Mouse (Mus musculus) midbrain, embryonic 14.5 days (tissue): Measurements from ENCODE around the gene Ffar1. TPM values are rescaled to one million over a fixed set of nuclear protein-coding genes. Genes with fewer than 3 reads are reported as not detected.

ENCODE experiments used
- ATAC-seq: fragments of 200-750 bp; cut with Nextera tagmentation; 2 replicates; pipeline ENCODE4 v1.8.0; 2017; ENCODE audit warnings: moderate number of reproducible peaks, moderate library complexity; ENCODE audit not compliant: low FRiP score, low TSS enrichment
- DNase-seq: peaks from one replicate; pipeline ENCODE4 v3.0.0-alpha.2; 2015
- H3K27ac ChIP-seq: fragments of 300-500 bp; sonication (generic); replicated peaks from 2 replicates; pipeline ENCODE4 v1.5.1; 2014; ENCODE audit warnings: mild to moderate bottlenecking, low read depth, low read length, moderate library complexity
- H3K27me3 ChIP-seq: fragments of 300-500 bp; sonication (generic); 2 replicates; pipeline ENCODE4 v1.6.1; 2014; ENCODE audit warnings: low read length, control low read depth, mixed read lengths; ENCODE audit not compliant: control insufficient read depth, insufficient read depth
- H3K36me3 ChIP-seq: fragments of 300-500 bp; sonication (generic); 2 replicates; pipeline ENCODE4 v1.6.1; 2014; ENCODE audit warnings: low read length, control low read depth; ENCODE audit not compliant: control insufficient read depth, insufficient read depth
- H3K4me1 ChIP-seq: fragments of 300-500 bp; sonication (generic); 2 replicates; pipeline ENCODE4 v1.6.1; 2014; ENCODE audit warnings: mild to moderate bottlenecking, antibody characterized with exemption, low read length, control low read depth; ENCODE audit not compliant: control insufficient read depth, insufficient read depth
- H3K4me2 ChIP-seq: fragments of 300-500 bp; sonication (generic); 2 replicates; pipeline ENCODE4 v1.6.1; 2014; ENCODE audit warnings: mild to moderate bottlenecking, low read length, moderate library complexity
- H3K4me3 ChIP-seq: fragments of 300-500 bp; sonication (generic); replicated peaks from 2 replicates; pipeline ENCODE4 v1.5.1; 2014; ENCODE audit warnings: low read depth, low read length
- H3K9ac ChIP-seq: fragments of 300-500 bp; sonication (generic); replicated peaks from 2 replicates; pipeline ENCODE4 v1.6.1; 2014; ENCODE audit warnings: mild to moderate bottlenecking, low read length, moderate library complexity
- H3K9me3 ChIP-seq: fragments of 300-500 bp; sonication (generic); 2 replicates; pipeline ENCODE4 v1.6.1; 2016; ENCODE audit warnings: low read length, control low read depth, mixed read lengths; ENCODE audit not compliant: control insufficient read depth
- WGBS: fragments of 180-500 bp; shearing (Covaris S2); extraction: QIAGEN DNeasy Blood & Tissue Kit; methylation state at CpG from one replicate; pipeline ENCODE4 v1.1.7; 2014; 5-methylcytosine and 5-hydroxymethylcytosine counted together
- polyA plus RNA-seq: library from polyadenylated mRNA; unstranded; fragments of >200 nt; fragmentation: Nextera tagmentation; extraction: Ambion mirVana; gene quantifications from 2 replicates; pipeline ENCODE4 v1.2.1, GENCODE M21; 2014

Ffar1 gene
- polyA plus RNA-seq, 1 experiment from 2014 or later: not detected

DNA sequence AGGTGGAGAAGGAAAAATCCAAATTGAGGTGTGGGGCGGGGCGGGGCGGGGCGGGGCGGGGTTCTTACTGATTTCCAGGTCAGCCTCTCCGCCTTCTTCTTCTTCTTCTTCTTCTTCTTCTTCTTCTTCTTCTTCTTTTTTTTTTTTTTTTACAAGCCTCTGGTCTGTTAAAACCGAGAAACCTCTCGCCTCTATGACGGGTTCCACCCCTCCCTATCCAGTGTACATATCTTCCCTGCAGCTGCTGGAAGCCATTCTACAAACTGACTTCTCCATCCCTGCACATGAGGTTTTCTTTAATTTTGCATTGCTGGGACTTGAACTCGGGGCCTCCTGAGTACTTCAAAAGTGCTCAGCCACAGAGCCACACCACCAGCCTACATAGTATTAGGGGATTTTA, 34.7 kb downstream of the Ffar1 start:
- DNase-seq: no peak
- H3K4me2 ChIP-seq: no peak overlapping the region
- H3K4me3 ChIP-seq: no peak overlapping the region
- H3K36me3 ChIP-seq: no peaks in the 10 kb centered on the region
- no peak for ATAC-seq
- H3K9me3 ChIP-seq: no peaks in the 10 kb centered on the region
- H3K9ac ChIP-seq: no peak overlapping the region
- WGBS: 95% methylated on average over 10 of the region's 10 CpGs
- H3K27ac ChIP-seq: no peak overlapping the region
- H3K27me3 ChIP-seq: no peaks in the 10 kb centered on the region
- no peaks in the 10 kb centered on the region for H3K4me1 ChIP-seq

DNA sequence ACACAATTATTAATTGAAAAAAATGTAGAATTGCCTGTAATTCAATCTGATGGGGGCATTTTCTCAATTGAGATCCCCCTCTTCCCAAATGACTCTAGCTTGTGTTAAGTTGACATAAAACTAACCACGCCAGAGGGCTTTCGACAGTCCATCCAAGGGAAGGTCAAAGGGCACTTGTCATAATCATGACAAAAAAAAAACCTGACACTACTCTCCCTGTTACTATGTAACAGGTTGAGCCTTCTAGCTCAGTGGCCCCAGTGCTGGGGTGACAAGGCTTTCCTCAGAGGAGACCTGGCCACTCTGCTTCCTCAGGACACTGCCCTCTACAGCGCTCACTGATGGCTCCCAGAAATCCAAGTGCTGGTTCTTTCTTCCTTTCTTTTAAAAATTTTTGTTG, 37.1 kb downstream of the Ffar1 start:
- 92% methylated on average over 3 of the region's 3 CpGs for WGBS
- DNase-seq: no peak

DNA sequence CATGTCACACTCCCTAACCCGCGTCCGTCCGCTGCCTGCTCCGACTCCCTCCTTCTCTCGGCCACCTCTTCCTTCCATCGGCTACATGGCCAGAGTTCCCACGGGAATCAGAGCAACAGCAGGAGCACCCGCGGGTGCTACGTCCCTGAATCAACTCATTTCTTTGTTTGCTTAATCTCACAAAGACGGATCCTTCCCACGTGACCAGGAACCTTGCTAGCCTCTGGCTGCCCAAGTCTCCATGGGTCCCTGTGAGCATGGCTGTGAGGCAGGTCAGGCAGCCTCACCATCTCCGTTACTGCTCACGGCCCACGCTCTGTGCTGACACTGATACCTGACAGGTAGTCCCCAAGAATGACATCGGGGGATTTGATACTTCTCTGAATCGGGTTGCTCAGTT, 37.7 kb downstream of the Ffar1 start, which contains the start of gene Ffar2:
TSS of gene Ffar2 (minus strand) at position 101 of the 400 bp plus-strand sequence.
- Histone ChIP-seq H3K36me3 (no peaks in the 10 kb centered on the region), H3K9me3 (no peaks in the 10 kb centered on the region), H3K4me1 (no peaks in the 10 kb centered on the region), H3K4me3 (no peak within 1 kb of the TSS), H3K27me3 (no peaks in the 10 kb centered on the region), H3K4me2 (no peak within 1 kb of the TSS), H3K9ac (no peak within 1 kb of the TSS), H3K27ac (no peak within 1 kb of the TSS)
- WGBS: 88% methylated on average over 18 of the region's 18 CpGs
- no peak for DNase-seq
- ATAC-seq: no peak

More for the DNA sequence above, 37.1 kb downstream of the Ffar1 start:
- H3K36me3 ChIP-seq: no peaks in the 10 kb centered on the region
- H3K4me3 ChIP-seq: no peak overlapping the region
- H3K27ac ChIP-seq: no peak overlapping the region
- H3K4me2 ChIP-seq: no peak overlapping the region
- H3K27me3 ChIP-seq: no peaks in the 10 kb centered on the region
- no peaks in the 10 kb centered on the region for H3K4me1 ChIP-seq
- ATAC-seq: no peak
- H3K9me3 ChIP-seq: no peaks in the 10 kb centered on the region
- no peak overlapping the region for H3K9ac ChIP-seq

GRCm38 (mm10) chr7:30821532-30821931, 39.8 kb downstream of the Ffar1 start:
- Histone ChIP-seq H3K27me3 (no peaks in the 10 kb centered on the region), H3K4me3 (no peak overlapping the region), H3K9me3 (no peaks in the 10 kb centered on the region), H3K27ac (no peak overlapping the region), H3K4me2 (no peak overlapping the region), H3K4me1 (no peaks in the 10 kb centered on the region), H3K36me3 (no peaks in the 10 kb centered on the region), H3K9ac (no peak overlapping the region)
- ATAC-seq: no peak
- WGBS: 88% methylated on average over 5 of the region's 5 CpGs
- DNase-seq: no peak

DNA sequence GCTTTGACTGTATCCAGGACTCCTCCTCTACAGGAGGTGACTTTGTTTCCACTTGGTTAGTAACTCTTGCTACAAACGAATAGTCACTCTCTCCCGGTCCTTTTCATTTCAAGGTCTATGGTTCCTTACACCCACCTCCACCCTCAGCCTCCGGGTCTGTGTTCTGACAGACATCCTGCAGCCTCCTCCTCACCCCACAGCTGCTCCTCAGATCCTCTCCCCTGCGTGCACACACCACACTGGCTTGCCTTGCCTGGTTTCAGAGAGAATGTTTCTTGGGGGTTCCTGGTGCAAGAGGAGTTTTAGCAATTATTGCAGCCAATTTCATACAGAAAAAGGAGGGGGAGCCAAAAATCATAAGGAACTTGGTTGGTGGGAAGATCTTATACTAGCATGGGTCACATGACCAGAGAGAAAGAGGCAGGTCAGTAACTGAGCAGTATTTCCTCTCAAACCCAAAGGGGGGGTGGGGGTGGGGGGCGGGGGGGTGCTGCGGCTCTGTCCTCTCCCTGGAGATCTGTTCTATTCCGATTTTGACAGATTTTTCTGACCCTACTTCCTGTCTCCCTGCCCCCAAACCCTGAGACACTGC, 40.4 kb downstream of the Ffar1 start:
- ATAC-seq (no peak), DNase-seq (no peak)
- no peaks in the 10 kb centered on the region for H3K4me1 ChIP-seq
- H3K36me3 ChIP-seq: no peaks in the 10 kb centered on the region
- H3K4me2 ChIP-seq: no peak overlapping the region
- no peak overlapping the region for H3K4me3 ChIP-seq
- 68% methylated on average over 7 of the region's 7 CpGs for WGBS
- no peak overlapping the region for H3K27ac ChIP-seq
- H3K27me3 ChIP-seq: no peaks in the 10 kb centered on the region
- H3K9me3 ChIP-seq: no peaks in the 10 kb centered on the region
- no peak overlapping the region for H3K9ac ChIP-seq

- WGBS: 78% methylated on average over 6 of the region's 6 CpGs
Measured at GRCm38 (mm10) chr7:30820131-30820530, 41.2 kb downstream of the Ffar1 start.

DNA sequence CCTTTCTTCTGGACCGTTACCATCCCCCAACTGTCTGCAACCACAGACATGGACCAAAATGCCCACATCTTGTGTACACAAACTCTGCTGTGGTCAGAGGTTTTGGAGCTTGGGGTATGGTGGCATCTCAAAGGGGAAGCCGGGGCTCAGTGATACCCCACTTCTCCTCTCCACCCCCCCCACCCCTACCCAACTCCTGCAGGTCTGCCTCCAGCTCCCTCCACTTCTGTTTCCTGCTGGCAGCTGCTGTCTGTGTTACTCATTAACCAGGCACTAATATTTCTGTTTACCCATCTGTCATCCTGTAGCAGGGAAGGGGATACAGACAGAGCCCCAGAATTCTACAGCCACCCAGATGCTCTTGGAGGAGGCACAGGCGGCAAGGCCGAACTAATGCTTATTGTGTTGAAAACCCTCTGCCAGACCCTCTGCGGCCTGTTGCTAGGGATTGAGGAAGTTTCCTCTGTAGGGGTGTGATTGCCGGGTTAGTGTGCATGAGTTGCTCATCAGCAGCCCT, 49.0 kb downstream of the Ffar1 start:
- no peaks in the 10 kb centered on the region for H3K4me1 ChIP-seq
- H3K27ac ChIP-seq: no peak overlapping the region
- H3K4me2 ChIP-seq: no peak overlapping the region
- no peak overlapping the region for H3K4me3 ChIP-seq
- no peaks in the 10 kb centered on the region for H3K27me3 ChIP-seq
- no peak overlapping the region for H3K9ac ChIP-seq
- no peak for DNase-seq
- no peaks in the 10 kb centered on the region for H3K36me3 ChIP-seq
- no peak for ATAC-seq
- WGBS: 59% methylated on average over 6 of the region's 6 CpGs
- no peaks in the 10 kb centered on the region for H3K9me3 ChIP-seq

More at GRCm38 (mm10) chr7:30820131-30820530, 41.2 kb downstream of the Ffar1 start:
- Histone ChIP-seq H3K9ac (no peak overlapping the region), H3K4me3 (no peak overlapping the region), H3K4me1 (no peaks in the 10 kb centered on the region), H3K36me3 (no peaks in the 10 kb centered on the region), H3K27me3 (no peaks in the 10 kb centered on the region), H3K27ac (no peak overlapping the region), H3K4me2 (no peak overlapping the region), H3K9me3 (no peaks in the 10 kb centered on the region)
- no peak for ATAC-seq
- no peak for DNase-seq

DNA sequence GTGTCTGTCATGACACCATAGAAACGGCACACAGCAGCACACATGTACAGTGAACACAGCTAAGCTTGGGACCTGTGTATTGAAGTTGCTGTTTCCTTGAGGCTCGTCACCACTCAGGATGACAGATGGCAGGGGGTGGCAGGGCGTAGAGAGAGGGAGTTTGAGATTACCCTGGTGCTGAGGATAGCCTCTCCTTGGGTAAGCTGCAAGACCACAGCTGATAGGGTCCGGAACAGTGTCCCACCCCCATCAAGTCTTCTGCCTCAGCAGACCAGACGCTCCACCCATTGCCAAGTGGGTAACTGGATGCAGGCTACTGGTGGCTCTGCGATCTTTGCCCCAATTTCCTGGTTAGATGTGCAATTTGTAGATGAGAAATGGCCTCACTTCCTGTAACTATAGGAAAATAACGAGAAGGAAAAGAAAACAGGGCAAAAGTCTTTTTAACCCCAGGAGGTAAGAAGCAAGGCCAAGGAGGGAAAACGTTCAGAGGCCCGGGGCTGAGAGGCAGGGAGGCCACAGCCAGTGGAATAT, 49.5 kb downstream of the Ffar1 start:
- no peak for ATAC-seq
- no peaks in the 10 kb centered on the region for H3K4me1 ChIP-seq
- WGBS: 71% methylated on average over 9 of the region's 9 CpGs
- H3K27me3 ChIP-seq: no peaks in the 10 kb centered on the region
- H3K36me3 ChIP-seq: no peaks in the 10 kb centered on the region
- DNase-seq: no peak
- H3K9me3 ChIP-seq: no peaks in the 10 kb centered on the region
- H3K9ac ChIP-seq: no peak overlapping the region
- no peak overlapping the region for H3K4me2 ChIP-seq
- no peak overlapping the region for H3K4me3 ChIP-seq
- H3K27ac ChIP-seq: no peak overlapping the region

GRCm38 (mm10) chr7:30810319-30810718, 51.0 kb downstream of the Ffar1 start:
- 53% methylated on average over 6 of the region's 6 CpGs for WGBS
- ATAC-seq (no peak), DNase-seq (no peak)
- H3K27me3 ChIP-seq: no peaks in the 10 kb centered on the region
- no peak overlapping the region for H3K4me3 ChIP-seq
- no peak overlapping the region for H3K9ac ChIP-seq
- H3K9me3 ChIP-seq: no peaks in the 10 kb centered on the region
- no peaks in the 10 kb centered on the region for H3K4me1 ChIP-seq
- no peak overlapping the region for H3K4me2 ChIP-seq
- no peaks in the 10 kb centered on the region for H3K36me3 ChIP-seq
- no peak overlapping the region for H3K27ac ChIP-seq
